Mouse (Mus musculus) hindbrain, embryonic 11.5 days (tissue): Measurements from ENCODE around the gene Fgr. TPM values are rescaled to one million over a fixed set of nuclear protein-coding genes. Genes with fewer than 3 reads are reported as not detected.
"Not testable (repeated sequence)": the region's sequence is repeated elsewhere in the genome, so short reads cannot be mapped to it uniquely, and the experiment has no call there.

Source experiments
- ATAC-seq: fragments of 200-750 bp; cut with Nextera tagmentation; 2 replicates; pipeline ENCODE4 v1.8.0; 2017; ENCODE audit warnings: mild to moderate bottlenecking, moderate TSS enrichment, moderate library complexity; ENCODE audit not compliant: low FRiP score
- DNase-seq: peaks from one replicate; pipeline ENCODE4 v3.0.0-alpha.2; 2015; ENCODE audit warnings: low spot score
- H3K27ac ChIP-seq: fragments of 300-500 bp; sonication (generic); 2 replicates; pipeline ENCODE4 v1.5.1; 2014; ENCODE audit warnings: mild to moderate bottlenecking, low read depth, low read length
- H3K27me3 ChIP-seq: fragments of 300-500 bp; sonication (generic); 2 replicates; pipeline ENCODE4 v1.6.1; 2014; ENCODE audit warnings: mild to moderate bottlenecking, low read length, moderate library complexity, mixed read lengths; ENCODE audit not compliant: control insufficient read depth, insufficient read depth
- H3K36me3 ChIP-seq: fragments of 300-500 bp; sonication (generic); 2 replicates; pipeline ENCODE4 v1.6.1; 2014; ENCODE audit warnings: mild to moderate bottlenecking, low read length, moderate library complexity, mixed read lengths; ENCODE audit not compliant: control insufficient read depth, insufficient read depth
- H3K4me1 ChIP-seq: fragments of 300-500 bp; sonication (generic); replicated peaks from 2 replicates; pipeline ENCODE4 v1.6.1; 2014; ENCODE audit warnings: low read length, mixed read lengths; ENCODE audit not compliant: control insufficient read depth, insufficient read depth
- H3K4me2 ChIP-seq: fragments of 300-500 bp; sonication (generic); replicated peaks from 2 replicates; pipeline ENCODE4 v1.6.1; 2014; ENCODE audit warnings: mild to moderate bottlenecking, low read depth, low read length
- H3K4me3 ChIP-seq: fragments of 300-500 bp; sonication (generic); 2 replicates; pipeline ENCODE4 v1.5.1; 2014; ENCODE audit warnings: low read depth, low read length
- H3K9ac ChIP-seq: fragments of 300-500 bp; sonication (generic); 2 replicates; pipeline ENCODE4 v1.6.1; 2014; ENCODE audit warnings: low read depth, low read length
- H3K9me3 ChIP-seq: fragments of 300-500 bp; sonication (generic); 2 replicates; pipeline ENCODE4 v1.6.1; 2016; ENCODE audit warnings: low read length; ENCODE audit not compliant: control insufficient read depth
- WGBS: fragments of 180-500 bp; shearing (Covaris S2); extraction: QIAGEN DNeasy Blood & Tissue Kit; methylation state at CpG from one replicate; pipeline ENCODE4 v1.1.7; 2014; 5-methylcytosine and 5-hydroxymethylcytosine counted together
- polyA plus RNA-seq: library from polyadenylated mRNA; unstranded; fragments of >200 nt; fragmentation: Nextera tagmentation; extraction: Ambion mirVana; gene quantifications from 2 replicates; pipeline ENCODE4 v1.2.1, GENCODE M21; 2014

Fgr gene
- polyA plus RNA-seq, 1 experiment from 2014 or later = 0.34 TPM

DNA sequence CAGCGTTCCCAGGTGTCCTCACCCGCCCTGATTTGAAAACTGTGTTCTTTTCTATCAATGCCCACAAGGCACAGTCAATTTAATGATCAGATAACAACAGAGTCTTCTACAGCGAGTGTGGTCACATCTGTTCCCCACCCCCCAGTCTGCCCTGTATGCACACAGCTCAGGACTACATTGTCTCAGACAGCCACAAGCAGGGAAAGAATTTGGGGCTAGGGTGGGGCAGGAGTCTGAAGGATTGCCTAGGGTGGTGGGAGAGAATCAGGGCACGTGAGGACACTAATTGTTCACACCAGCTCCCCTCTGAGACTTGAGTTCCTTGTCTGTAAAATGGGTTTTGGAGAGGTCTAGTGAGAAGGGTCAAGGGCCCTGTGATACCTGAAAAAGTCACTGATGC, 19.7 kb downstream of the Fgr start:
- ATAC-seq (no peak), DNase-seq (no peak)
- Histone ChIP-seq H3K27ac (no peak overlapping the region), H3K4me1 (no peaks in the 10 kb centered on the region), H3K9ac (no peak overlapping the region), H3K4me2 (no peak overlapping the region), H3K9me3 (no peaks in the 10 kb centered on the region), H3K27me3 (no peaks in the 10 kb centered on the region), H3K4me3 (no peak overlapping the region), H3K36me3 (no peaks in the 10 kb centered on the region)
- WGBS = 58% methylated on average over 4 of the region's 4 CpGs

- ATAC-seq (no peak), DNase-seq (no peak)
- Histone ChIP-seq H3K4me1 (no peaks in the 10 kb centered on the region; the same call in 1 of the 2 replicates), H3K36me3 (no peaks in the 10 kb centered on the region), H3K4me2 (no peak overlapping the region), H3K27me3 (no peaks in the 10 kb centered on the region), H3K9me3 (no peaks in the 10 kb centered on the region), H3K4me3 (no peak overlapping the region), H3K27ac (no peak overlapping the region), H3K9ac (no peak overlapping the region)
- WGBS = 47% methylated on average over 14 of the region's 14 CpGs
Observed at GRCm38 (mm10) chr4:132997469-132998237, 23.8 kb downstream of the Fgr start.

GRCm38 (mm10) chr4:133002896-133003295, 29.0 kb downstream of the Fgr start:
- WGBS = 45% methylated on average over 10 of the region's 10 CpGs
- no peak for ATAC-seq
- H3K9me3 ChIP-seq = no peaks in the 10 kb centered on the region
- DNase-seq = peak; percentile 47
- H3K27me3 ChIP-seq = no peaks in the 10 kb centered on the region
- no peak overlapping the region for H3K4me2 ChIP-seq
- peaks cover 4% of the 10 kb centered on the region for H3K4me1 ChIP-seq
- H3K9ac ChIP-seq = no peak overlapping the region
- H3K4me3 ChIP-seq = no peak overlapping the region
- no peaks in the 10 kb centered on the region for H3K36me3 ChIP-seq
- H3K27ac ChIP-seq = peak overlapping the region; percentile 14; the same call in 1 of the 2 replicates

DNA sequence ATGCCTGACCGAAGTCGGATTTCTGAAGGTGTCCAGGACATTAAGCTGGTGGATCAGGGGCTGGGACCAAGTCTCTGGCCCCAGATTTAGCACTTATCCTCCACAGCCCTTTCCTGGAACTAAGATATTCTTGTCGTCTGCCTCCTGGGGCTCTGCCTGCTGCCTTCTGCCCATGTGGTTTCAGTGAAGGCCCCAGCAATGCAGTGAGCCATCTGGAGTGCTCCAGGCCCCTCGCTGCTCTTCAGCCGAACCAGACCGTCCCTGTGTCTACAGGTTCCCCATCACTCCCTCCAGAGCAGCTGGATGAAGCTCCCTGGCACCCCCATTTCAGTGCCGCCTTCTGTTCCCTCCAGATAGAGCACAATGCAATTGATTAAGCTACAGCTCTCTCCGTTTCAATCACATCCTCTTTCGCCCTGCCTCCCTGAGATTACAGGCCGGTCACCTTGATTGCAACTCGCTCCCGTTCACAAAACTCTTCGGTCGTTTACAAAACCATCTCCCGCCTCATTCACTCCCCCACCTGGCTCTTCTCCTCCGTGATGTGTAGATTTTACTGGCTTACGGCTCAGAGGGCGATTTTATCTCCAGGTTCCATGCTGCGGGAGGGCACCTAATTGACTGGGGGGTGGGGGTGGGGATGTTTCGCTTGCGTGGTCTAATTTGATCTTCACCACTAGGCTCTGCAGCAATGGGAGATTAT, 29.6 kb downstream of the Fgr start:
- ATAC-seq = no peak
- Histone ChIP-seq H3K27me3 (no peaks in the 10 kb centered on the region), H3K36me3 (no peaks in the 10 kb centered on the region), H3K27ac (peak overlapping the region; percentile 14; the same call in 1 of the 2 replicates), H3K4me3 (no peak overlapping the region), H3K4me1 (peaks cover 4% of the 10 kb centered on the region), H3K9me3 (no peaks in the 10 kb centered on the region), H3K9ac (no peak overlapping the region), H3K4me2 (no peak overlapping the region)
- peak; percentile 27 for DNase-seq
- WGBS = 46% methylated on average over 21 of the region's 21 CpGs

GRCm38 (mm10) chr4:133005233-133005632, 31.3 kb downstream of the Fgr start:
- Histone ChIP-seq H3K9ac (no peak overlapping the region), H3K27ac (no peak overlapping the region), H3K9me3 (no peaks in the 10 kb centered on the region), H3K27me3 (peaks cover 9% of the 10 kb centered on the region), H3K4me3 (no peak overlapping the region), H3K4me2 (no peak overlapping the region), H3K4me1 (peaks cover 4% of the 10 kb centered on the region), H3K36me3 (no peaks in the 10 kb centered on the region)
- DNase-seq (peak; percentile 88), ATAC-seq (no peak)
- 11% methylated on average over 3 of the region's 3 CpGs for whole genome bisulfite sequencing

- H3K27me3 ChIP-seq = peaks cover 16% of the 10 kb centered on the region
- H3K36me3 ChIP-seq, H3K9me3 ChIP-seq, H3K9ac ChIP-seq, DNase-seq, ATAC-seq, H3K27ac ChIP-seq, H3K4me3 ChIP-seq, H3K4me2 ChIP-seq, H3K4me1 ChIP-seq: not testable (repeated sequence)
- WGBS = 69% methylated on average over 6 of the region's 6 CpGs
Observed at GRCm38 (mm10) chr4:133005885-133006451, 32.1 kb downstream of the Fgr start.

DNA sequence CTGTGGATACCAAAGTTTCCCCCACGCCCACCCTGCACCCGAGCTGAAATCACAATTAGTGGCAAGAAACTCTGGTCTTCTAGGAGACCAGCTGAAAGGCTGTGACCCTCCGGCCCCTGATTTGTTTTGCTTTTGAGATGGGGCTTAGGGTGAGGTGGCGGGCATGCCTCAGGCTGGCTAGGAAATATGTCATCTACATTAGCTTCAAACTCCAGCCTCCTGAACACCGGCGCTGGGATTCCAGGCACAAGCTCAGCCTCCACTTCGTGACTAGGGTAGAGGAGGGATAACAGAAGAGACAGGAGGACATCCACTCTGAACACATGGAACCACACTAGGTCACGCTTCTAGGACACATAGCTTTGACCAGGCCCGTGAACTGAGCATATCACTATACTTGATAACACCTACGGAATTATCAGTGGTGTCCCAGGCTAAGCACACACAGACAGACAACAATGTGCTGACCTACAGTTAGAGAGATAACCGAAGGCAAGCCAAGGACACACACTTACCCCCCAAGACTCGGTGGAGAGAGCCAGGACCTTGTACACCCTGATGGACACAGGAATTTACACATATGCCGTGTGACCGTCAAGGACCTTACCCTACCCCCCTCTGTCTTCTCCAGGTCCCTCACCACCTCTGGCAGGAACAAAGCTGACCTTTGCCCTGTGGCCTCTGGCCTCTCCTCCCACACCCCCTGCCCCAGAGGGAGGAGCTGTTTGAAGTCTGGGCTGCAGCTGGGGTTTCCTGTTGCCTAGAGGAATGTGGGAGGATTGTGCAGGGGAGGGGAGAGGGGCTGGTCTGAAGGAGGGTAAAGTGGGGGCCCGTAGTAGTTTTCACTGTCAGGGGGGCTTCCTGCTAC, 33.9 kb downstream of the Fgr start:
- Histone ChIP-seq H3K27ac (no peak overlapping the region), H3K4me3 (no peak overlapping the region)
- WGBS = 25% methylated on average over 15 of the region's 15 CpGs

DNA sequence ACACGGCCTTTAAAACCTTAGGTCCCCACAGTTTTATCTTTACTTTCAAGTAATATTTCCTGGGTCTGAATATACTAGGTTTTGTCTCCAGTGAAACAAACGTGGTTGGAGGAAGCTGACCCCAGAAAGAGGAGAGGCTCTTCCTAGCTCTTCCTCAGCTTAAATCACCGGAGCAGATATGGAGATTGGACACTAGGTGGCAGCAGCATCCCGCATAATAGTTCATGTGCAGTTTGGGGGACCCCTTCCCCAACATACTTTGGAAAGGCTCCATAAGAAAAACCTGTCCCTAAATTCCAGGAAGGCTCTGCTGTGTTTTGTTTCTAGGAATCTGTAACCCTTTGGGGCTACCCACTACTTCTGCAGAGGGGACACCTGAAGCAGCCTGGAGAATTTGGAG, 35.2 kb downstream of the Fgr start:
- Histone ChIP-seq H3K9ac (no peak overlapping the region), H3K27ac (no peak overlapping the region), H3K36me3 (no peaks in the 10 kb centered on the region), H3K27me3 (peaks cover 18% of the 10 kb centered on the region), H3K4me2 (no peak overlapping the region), H3K4me3 (no peak overlapping the region), H3K9me3 (no peaks in the 10 kb centered on the region), H3K4me1 (peaks cover 8% of the 10 kb centered on the region)
- ATAC-seq (no peak), DNase-seq (peak; percentile 78)
- under 1% methylated on average over 4 of the region's 4 CpGs for WGBS

More for the DNA sequence above, 33.9 kb downstream of the Fgr start:
- Histone ChIP-seq H3K36me3 (no peaks in the 10 kb centered on the region), H3K9me3 (no peaks in the 10 kb centered on the region), H3K4me2 (no peak overlapping the region), H3K4me1 (peaks cover 4% of the 10 kb centered on the region), H3K9ac (no peak overlapping the region), H3K27me3 (peaks cover 18% of the 10 kb centered on the region)
- ATAC-seq (no peak), DNase-seq (peak; percentile 27)
